Mouse (Mus musculus) frontal cortex, adult 2 months (tissue): ENCODE data around the gene Slc47a2. TPM values are rescaled to one million over a fixed set of nuclear protein-coding genes. Genes with fewer than 3 reads are reported as not detected.

ENCODE experiments used
- polyA plus RNA-seq: library from polyadenylated mRNA; depleted of rRNA; stranded (reverse); fragments of >200 nt; gene quantifications from 2 replicates; pipeline ENCODE4 v1.2.3, GENCODE M21; 2012; rRNA removed

The Slc47a2 gene
- polyA plus RNA-seq, 1 experiment, result 0.14 TPM

Other genes starting within 250 kb of the Slc47a2 start
- 2.6 and 3.6 TPM in 2 replicates for gene Tnfrsf13b, start 216.1 kb downstream of the Slc47a2 start, polyA plus RNA-seq
- 152 and 176 TPM in 2 replicates for gene Usp22, start 167.8 kb downstream of the Slc47a2 start, polyA plus RNA-seq
- gene Aldh3a1, start 135.3 kb downstream of the Slc47a2 start, polyA plus RNA-seq, result 0.48 and 0.84 TPM in 2 replicates
- gene Aldh3a2, start 75.4 kb downstream of the Slc47a2 start, polyA plus RNA-seq, result 47.2 and 52.6 TPM in 2 replicates
- gene Slc47a1, start 35.5 kb upstream of the Slc47a2 start, polyA plus RNA-seq, result 4.8 TPM in 2 replicates
- 317 and 322 TPM in 2 replicates for gene Rnf112, start 111.3 kb upstream of the Slc47a2 start, polyA plus RNA-seq
- gene Mfap4, start 142.6 kb upstream of the Slc47a2 start, polyA plus RNA-seq, result 4.0 and 4.3 TPM in 2 replicates
- gene Mapk7, start 151.5 kb upstream of the Slc47a2 start, polyA plus RNA-seq, result 34.8 and 35.2 TPM in 2 replicates
- 46.8 and 50.6 TPM in 2 replicates for gene B9d1, start 162.3 kb upstream of the Slc47a2 start, polyA plus RNA-seq
- 90.5 and 98.3 TPM in 2 replicates for gene Epn2, start 236.8 kb upstream of the Slc47a2 start, polyA plus RNA-seq